Mouse (Mus musculus) MEL (cell line): ENCODE data around the gene Pold3. TPM values are rescaled to one million over a fixed set of nuclear protein-coding genes. Genes with fewer than 3 reads are reported as not detected.

Experiments
- DNase-seq: peaks from one replicate; pipeline ENCODE4 v3.0.0; 2011; ENCODE audit warnings: low read depth, low spot score
- H3K27ac ChIP-seq: 2 replicates; pipeline ENCODE4 v1.5.1; 2012; ENCODE audit warnings: low read depth, mild to moderate bottlenecking, control low read depth, low read length, moderate library complexity; ENCODE audit not compliant: control insufficient read depth
- H3K27me3 ChIP-seq, 2 experiments: fragments of 150-350 bp in 1 of 2; sonication (generic) in 1 of 2; 2 replicates each; pipeline ENCODE4 v1.6.1; 2012; ENCODE audit warnings: low read length in 2 of 2, mild to moderate bottlenecking in 2 of 2, improper control_type of control experiment in 1 of 2, moderate library complexity in 1 of 2; ENCODE audit not compliant: insufficient read depth in 2 of 2, control insufficient read depth in 1 of 2
- H3K36me3 ChIP-seq, 2 experiments: 2 replicates each; pipeline ENCODE4 v1.6.1; 2012 to 2014; ENCODE audit warnings: low read length in 2 of 2, improper control_type of control experiment in 1 of 2, inconsistent platforms in 1 of 2, mild to moderate bottlenecking in 1 of 2; ENCODE audit not compliant: insufficient read depth in 2 of 2, control insufficient read depth in 1 of 2
- H3K4me1 ChIP-seq, 2 experiments: fragments of 150-350 bp in 1 of 2; sonication (generic) in 1 of 2; 2 replicates each; pipeline ENCODE4 v1.6.1; 2012; ENCODE audit warnings: low read length in 2 of 2, improper control_type of control experiment in 1 of 2, mild to moderate bottlenecking in 1 of 2; ENCODE audit not compliant: insufficient read depth in 2 of 2, control insufficient read depth in 1 of 2
- H3K4me3 ChIP-seq, 2 experiments: fragments of 150-350 bp in 1 of 2; sonication (generic) in 1 of 2; 2 replicates each; pipeline ENCODE4 v1.5.1; 2012; ENCODE audit warnings: low read depth in 2 of 2, low read length in 2 of 2, mild to moderate bottlenecking in 2 of 2, moderate library complexity in 2 of 2, control low read depth in 1 of 2, improper control_type of control experiment in 1 of 2; ENCODE audit not compliant: control insufficient read depth in 1 of 2, insufficient read depth in 1 of 2
- H3K79me2 ChIP-seq: 2 replicates; pipeline ENCODE4 v1.6.1; 2012; ENCODE audit warnings: mild to moderate bottlenecking, low read length, moderate library complexity; ENCODE audit not compliant: control insufficient read depth, poor library complexity, insufficient read depth
- H3K9ac ChIP-seq: 2 replicates; pipeline ENCODE4 v1.6.1; 2012; ENCODE audit warnings: low read depth, mild to moderate bottlenecking, control low read depth, low read length, moderate library complexity; ENCODE audit not compliant: control insufficient read depth, poor library complexity, severe bottlenecking
- H3K9me3 ChIP-seq: fragments of 150-350 bp; sonication (generic); replicated peaks from 2 replicates; pipeline ENCODE4 v1.6.1; 2012; ENCODE audit warnings: mild to moderate bottlenecking, low read length, improper control_type of control experiment, moderate library complexity; ENCODE audit not compliant: insufficient read depth
- CHD1 ChIP-seq: IDR thresholded peaks from 2 replicates; pipeline ENCODE4 v1.6.1; 2012; ENCODE audit warnings: low read depth, mild to moderate bottlenecking, inconsistent platforms, low read length, improper control_type of control experiment
- CTCF ChIP-seq, 3 experiments: IDR thresholded peaks in 2 of 3; conservative IDR thresholded peaks in 1 of 3; 2 replicates each; pipeline ENCODE4 v1.5.1; 2011 to 2012; ENCODE audit warnings: low read length in 3 of 3, low read depth in 2 of 3, mild to moderate bottlenecking in 2 of 3, improper control_type of control experiment in 1 of 3, inconsistent platforms in 1 of 3, mixed read lengths in 1 of 3, moderate library complexity in 1 of 3; ENCODE audit not compliant: control insufficient read depth in 1 of 3, insufficient read depth in 1 of 3, poor library complexity in 1 of 3, severe bottlenecking in 1 of 3
- E2F4 ChIP-seq: IDR thresholded peaks from 2 replicates; pipeline ENCODE4 v1.6.1; 2011; ENCODE audit warnings: low read depth, low read length, improper control_type of control experiment, borderline replicate concordance
- EP300 ChIP-seq, 2 experiments: IDR thresholded peaks; 2 replicates each; pipeline ENCODE4 v1.6.1; 2011; ENCODE audit warnings: improper control_type of control experiment in 2 of 2, low read length in 2 of 2, low read depth in 1 of 2, mild to moderate bottlenecking in 1 of 2
- ETS1 ChIP-seq: IDR thresholded peaks from 2 replicates; pipeline ENCODE4 v1.6.1; 2012; ENCODE audit warnings: low read depth, mild to moderate bottlenecking, inconsistent platforms, low read length, improper control_type of control experiment, moderate library complexity
- GABPA ChIP-seq: IDR thresholded peaks from 2 replicates; pipeline ENCODE4 v1.6.1; 2012; ENCODE audit warnings: low read depth, mild to moderate bottlenecking, inconsistent platforms, low read length, improper control_type of control experiment, moderate library complexity
- GATA1 ChIP-seq: IDR thresholded peaks from 2 replicates; pipeline ENCODE4 v1.6.1; 2011; ENCODE audit warnings: low read depth, low read length, improper control_type of control experiment
- JUND ChIP-seq: IDR thresholded peaks from 2 replicates; pipeline ENCODE4 v1.6.1; 2011; ENCODE audit warnings: low read depth, mild to moderate bottlenecking, improper control_type of control experiment, low read length
- KAT2A ChIP-seq: conservative IDR thresholded peaks from 2 replicates; pipeline ENCODE4 v1.6.1; 2012; ENCODE audit warnings: low read depth, low read length, improper control_type of control experiment, inconsistent platforms
- MAFK ChIP-seq: IDR thresholded peaks from 2 replicates; pipeline ENCODE4 v1.6.1; 2011; ENCODE audit warnings: low read depth, mild to moderate bottlenecking, low read length, improper control_type of control experiment, borderline replicate concordance
- MAX ChIP-seq: IDR thresholded peaks from 2 replicates; pipeline ENCODE4 v1.6.1; 2011; ENCODE audit warnings: low read length, improper control_type of control experiment
- MAZ ChIP-seq: IDR thresholded peaks from 2 replicates; pipeline ENCODE4 v1.6.1; 2012; ENCODE audit warnings: low read depth, mild to moderate bottlenecking, inconsistent platforms, low read length, improper control_type of control experiment
- MEF2A ChIP-seq: IDR thresholded peaks from 2 replicates; pipeline ENCODE4 v1.6.1; 2014; ENCODE audit warnings: low read depth, mild to moderate bottlenecking, inconsistent platforms, low read length, improper control_type of control experiment; ENCODE audit not compliant: poor library complexity, insufficient replicate concordance, severe bottlenecking; ENCODE audit errors: extremely low read depth
- MXI1 ChIP-seq: IDR thresholded peaks from 2 replicates; pipeline ENCODE4 v1.6.1; 2011; ENCODE audit warnings: mild to moderate bottlenecking, low read depth, low read length, improper control_type of control experiment
- NELFE ChIP-seq: IDR thresholded peaks from 2 replicates; pipeline ENCODE4 v1.6.1; 2011; ENCODE audit warnings: low read depth, low read length, improper control_type of control experiment
- NRF1 ChIP-seq: IDR thresholded peaks from 2 replicates; pipeline ENCODE4 v1.6.1; 2014; ENCODE audit warnings: low read depth, mild to moderate bottlenecking, inconsistent platforms, low read length, improper control_type of control experiment, moderate library complexity; ENCODE audit not compliant: poor library complexity, insufficient read depth, severe bottlenecking
- POLR2A ChIP-seq, 2 experiments: IDR thresholded peaks; 2 replicates each; pipeline ENCODE4 v1.6.1; 2011 to 2012; ENCODE audit warnings: low read length in 2 of 2, mild to moderate bottlenecking in 2 of 2, control low read depth in 1 of 2, improper control_type of control experiment in 1 of 2, low read depth in 1 of 2, moderate library complexity in 1 of 2; ENCODE audit not compliant: control insufficient read depth in 1 of 2, insufficient read depth in 1 of 2, poor library complexity in 1 of 2
- POLR2AphosphoS2 ChIP-seq: IDR thresholded peaks from 2 replicates; pipeline ENCODE4 v1.6.1; 2011; ENCODE audit warnings: low read length, improper control_type of control experiment
- POLR2AphosphoS5 ChIP-seq: IDR thresholded peaks from 2 replicates; pipeline ENCODE4 v1.6.1; 2012; ENCODE audit warnings: low read depth, borderline replicate concordance, mild to moderate bottlenecking, inconsistent platforms, low read length, moderate library complexity, mixed read lengths
- RAD21 ChIP-seq: IDR thresholded peaks from 2 replicates; pipeline ENCODE4 v1.6.1; 2011; ENCODE audit warnings: mild to moderate bottlenecking, low read depth, low read length, improper control_type of control experiment
- RCOR1 ChIP-seq: IDR thresholded peaks from 2 replicates; pipeline ENCODE4 v1.6.1; 2012; ENCODE audit warnings: low read depth, mild to moderate bottlenecking, inconsistent platforms, low read length, improper control_type of control experiment
- SMC3 ChIP-seq: IDR thresholded peaks from 2 replicates; pipeline ENCODE4 v1.6.1; 2011; ENCODE audit warnings: low read depth, low read length, improper control_type of control experiment
- TAL1 ChIP-seq: IDR thresholded peaks from 2 replicates; pipeline ENCODE4 v1.6.1; 2012; ENCODE audit warnings: mild to moderate bottlenecking, inconsistent platforms, low read length, moderate library complexity, mixed read lengths
- USF1 ChIP-seq: IDR thresholded peaks from 2 replicates; pipeline ENCODE4 v1.6.1; 2014; ENCODE audit warnings: low read depth, mild to moderate bottlenecking, inconsistent platforms, low read length, improper control_type of control experiment, moderate library complexity
- USF2 ChIP-seq, 2 experiments: IDR thresholded peaks; 2 replicates each; pipeline ENCODE4 v1.6.1; 2011 to 2012; ENCODE audit warnings: improper control_type of control experiment in 2 of 2, low read length in 2 of 2, borderline replicate concordance in 1 of 2, inconsistent platforms in 1 of 2, low read depth in 1 of 2, mild to moderate bottlenecking in 1 of 2; ENCODE audit not compliant: insufficient read depth in 1 of 2
- ZKSCAN1 ChIP-seq: IDR thresholded peaks from 2 replicates; pipeline ENCODE4 v1.6.1; 2012; ENCODE audit warnings: low read depth, mild to moderate bottlenecking, inconsistent platforms, low read length, improper control_type of control experiment, moderate library complexity
- ZMIZ1 ChIP-seq: IDR thresholded peaks from 2 replicates; pipeline ENCODE4 v1.6.1; 2012; ENCODE audit warnings: low read depth, mild to moderate bottlenecking, inconsistent platforms, low read length, improper control_type of control experiment, moderate library complexity
- ZNF384 ChIP-seq: IDR thresholded peaks from 2 replicates; pipeline ENCODE4 v1.6.1; 2012; ENCODE audit warnings: low read depth, mild to moderate bottlenecking, inconsistent platforms, low read length, improper control_type of control experiment
- polyA plus RNA-seq, 2 experiments: library from polyadenylated mRNA; stranded (reverse) in 1 of 2; unstranded in 1 of 2; fragments of >175 nt in 1 of 2; fragments of >200 nt in 1 of 2; gene quantifications; 2 replicates each; pipeline versions ENCODE4 v1.2.1 to v1.2.4; 2012; ENCODE audit warnings: low replicate concordance in 2 of 2, low read depth in 1 of 2; ENCODE audit not compliant: insufficient read length in 2 of 2, insufficient read depth in 1 of 2, missing spikeins in 1 of 2
- total RNA-seq: library from RNA; depleted of rRNA; stranded (reverse); fragments of 300-350 nt; gene quantifications from 2 replicates; pipeline ENCODE4 v1.2.3, GENCODE M21; 2012

Pold3 gene
- total and polyA plus RNA-seq, 3 experiments, result 67.6 to 98.1 TPM; not detected in 1

DNA sequence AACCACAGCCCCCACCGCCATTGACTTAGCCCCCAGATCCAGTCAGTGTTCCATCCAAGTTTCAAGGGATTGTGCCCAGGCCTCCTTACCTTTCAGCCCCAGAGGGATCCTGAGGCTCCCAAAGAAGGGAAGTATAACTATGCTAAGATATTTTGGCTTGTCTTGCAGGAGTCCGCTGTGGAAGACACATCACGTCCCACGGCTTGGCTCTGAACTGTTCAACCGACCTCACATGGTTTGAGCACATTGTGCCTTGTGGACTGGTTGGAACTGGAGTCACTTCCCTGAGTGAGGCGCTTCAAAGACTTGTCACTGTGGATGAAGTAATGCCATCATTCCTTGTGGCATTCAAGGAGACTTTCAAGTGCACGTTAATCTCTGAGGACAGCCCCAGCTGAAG is 38.6 kb upstream of the Pold3 start:
- H3K27ac ChIP-seq, result no peak overlapping the region; the same call in 1 of the 2 replicates
- no peak for TF ChIP-seq ZKSCAN1
- no peak for TF ChIP-seq MXI1
- H3K9me3 ChIP-seq, result no peaks in the 10 kb centered on the region
- DNase-seq, result no peak
- H3K27me3 ChIP-seq, result no peaks in the 10 kb centered on the region
- H3K36me3 ChIP-seq, result peaks cover 0 to 5% of the 10 kb centered on the region in 2 experiments; a peak in 2 of 4 replicates
- H3K9ac ChIP-seq, result peak overlapping the region; percentile 94
- H3K4me1 ChIP-seq, result peaks cover 1 to 7% of the 10 kb centered on the region in 2 experiments; a peak in 3 of 4 replicates
- peaks cover 2% of the 10 kb centered on the region; the same call in 1 of the 2 replicates for H3K79me2 ChIP-seq
- H3K4me3 ChIP-seq, result peak overlapping the region; percentile 78 to 84

DNA sequence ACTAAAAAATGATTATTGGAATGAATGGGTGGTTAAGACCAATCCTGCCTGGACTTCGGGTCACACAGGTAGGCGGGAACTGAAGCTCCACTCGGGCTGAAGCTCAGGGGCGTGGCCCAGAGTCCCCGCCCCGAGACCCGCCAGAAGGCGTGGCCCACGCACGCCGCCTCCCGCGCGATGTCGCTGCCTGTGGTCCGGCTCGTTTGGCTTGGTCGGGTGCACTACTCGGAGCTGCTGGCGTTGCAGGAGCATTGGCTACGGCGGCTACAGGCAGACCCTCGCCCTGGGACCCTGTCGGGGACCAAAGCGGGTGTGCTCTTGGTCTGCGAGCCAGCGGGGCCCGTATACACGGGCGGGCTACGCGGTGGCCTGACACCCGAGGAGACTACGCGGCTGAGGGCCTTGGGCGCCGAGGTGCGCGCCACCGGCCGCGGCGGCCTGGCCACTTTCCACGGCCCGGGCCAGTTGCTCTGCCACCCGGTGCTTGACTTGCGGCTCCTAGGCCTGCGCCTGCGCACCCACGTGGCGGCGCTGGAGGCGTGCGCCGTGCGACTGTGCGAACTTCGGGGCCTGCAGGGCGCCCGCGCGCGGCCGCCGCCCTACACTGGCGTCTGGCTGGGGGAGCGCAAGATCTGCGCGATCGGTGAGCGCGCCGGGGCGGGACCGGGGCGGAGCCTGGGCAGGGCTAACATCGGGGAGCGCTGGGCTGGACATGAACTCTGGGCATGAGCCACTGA is 37.9 kb upstream of the Pold3 start, which contains the start of gene Lipt2:
TSS of gene Lipt2 (plus strand) at position 173 of the 737 bp plus-strand sequence.
- Histone ChIP-seq H3K27ac (peak within 1 kb of the TSS; percentile 69), H3K36me3 (peaks cover 0 to 5% of the 10 kb centered on the region in 2 experiments; a peak in 2 of 4 replicates), H3K9me3 (no peaks in the 10 kb centered on the region), H3K9ac (peak within 1 kb of the TSS; percentile 94), H3K79me2 (peaks cover 2% of the 10 kb centered on the region; the same call in 1 of the 2 replicates), H3K4me3 (peak within 1 kb of the TSS; percentile 78 to 84), H3K4me1 (peaks cover 1 to 7% of the 10 kb centered on the region in 2 experiments; a peak in 3 of 4 replicates), H3K27me3 (peaks cover 0 to 4% of the 10 kb centered on the region in 2 experiments; a peak in 1 of 4 replicates)
- DNase-seq, result peak; percentile 91
- TF ChIP-seq POLR2AphosphoS2 (peak; percentile 87), GATA1 (no peak), POLR2AphosphoS5 (no peak), GABPA (no peak), TAL1 (no peak), MXI1 (peak; percentile 98), SMC3 (peak; percentile 3; the same call in 1 of the 2 replicates), MEF2A (no peak), KAT2A (no peak; the same call in 1 of the 2 replicates), E2F4 (no peak), POLR2A (IDR thresholded peaks at IDR 0.05; ENCODE audit: control insufficient read depth in 1 of 2, insufficient read depth in 1 of 2, low read depth in 1 of 2, low read length in 2 of 2, poor library complexity in 1 of 2) (peak; percentile 74 to 89; a peak in 3 of 4 replicates), NRF1 (peak; percentile 89), USF1 (peak; percentile 89), JUND (no peak), RAD21 (peak; percentile 6), CTCF (IDR thresholded peaks at IDR 0.05 in 2 of 3, conservative IDR thresholded peaks at IDR 0.05 in 1 of 3; ENCODE audit: control insufficient read depth in 1 of 3, insufficient read depth in 1 of 3, low read depth in 2 of 3, low read length in 3 of 3, poor library complexity in 1 of 3, severe bottlenecking in 1 of 3) (peak in 2 of 3 experiments; percentile 39 to 52; a peak in 4 of 6 replicates), CHD1 (0 out of 2 replicates have a peak, but pooled peaks have one; percentile 72), MAZ (0 out of 2 replicates have a peak, but pooled peaks have one; percentile 30), MAX (peak; percentile 91), ZNF384 (no peak), USF2 (IDR thresholded peaks at IDR 0.05; ENCODE audit: borderline replicate concordance in 1 of 2, insufficient read depth in 1 of 2, low read depth in 1 of 2, low read length in 2 of 2) (0 out of 4 replicates have a peak, but pooled peaks of 1 of the 2 experiments have one; percentile 33), ETS1 (no peak), ZKSCAN1 (no peak), NELFE (peak; percentile 94), ZMIZ1 (peak; percentile 72), EP300 (IDR thresholded peaks at IDR 0.05; ENCODE audit: low read depth in 1 of 2, low read length in 2 of 2) (no peak), RCOR1 (no peak), MAFK (no peak)
